Mouse (Mus musculus) regulatory T cell (primary cell): ENCODE data around the gene Slc2a4.

Source experiments
- in situ Hi-C: fragments of 300-600 bp; cut with MboI, MseI; formaldehyde crosslinking; loops from one replicate; pipeline ENCODE4 v1.15.1; 2025; ENCODE audit warnings: high pct_unique_total_duplicates

Slc2a4 gene

GRCm38 (mm10) chr11:69948066-69948762 is at the start of gene Slc2a4:
Slc2a4 (minus strand) TSS chr11:69948188.
- in situ Hi-C loops: no loop called here

GRCm38 (mm10) chr11:69997070-69997509 is 49.1 kb upstream of the Slc2a4 start:
- in situ Hi-C loops: loop anchor here (10.0 kb wide), 1 partner anchor 902 kb away; the partner anchor contains the start of gene Per1

DNA sequence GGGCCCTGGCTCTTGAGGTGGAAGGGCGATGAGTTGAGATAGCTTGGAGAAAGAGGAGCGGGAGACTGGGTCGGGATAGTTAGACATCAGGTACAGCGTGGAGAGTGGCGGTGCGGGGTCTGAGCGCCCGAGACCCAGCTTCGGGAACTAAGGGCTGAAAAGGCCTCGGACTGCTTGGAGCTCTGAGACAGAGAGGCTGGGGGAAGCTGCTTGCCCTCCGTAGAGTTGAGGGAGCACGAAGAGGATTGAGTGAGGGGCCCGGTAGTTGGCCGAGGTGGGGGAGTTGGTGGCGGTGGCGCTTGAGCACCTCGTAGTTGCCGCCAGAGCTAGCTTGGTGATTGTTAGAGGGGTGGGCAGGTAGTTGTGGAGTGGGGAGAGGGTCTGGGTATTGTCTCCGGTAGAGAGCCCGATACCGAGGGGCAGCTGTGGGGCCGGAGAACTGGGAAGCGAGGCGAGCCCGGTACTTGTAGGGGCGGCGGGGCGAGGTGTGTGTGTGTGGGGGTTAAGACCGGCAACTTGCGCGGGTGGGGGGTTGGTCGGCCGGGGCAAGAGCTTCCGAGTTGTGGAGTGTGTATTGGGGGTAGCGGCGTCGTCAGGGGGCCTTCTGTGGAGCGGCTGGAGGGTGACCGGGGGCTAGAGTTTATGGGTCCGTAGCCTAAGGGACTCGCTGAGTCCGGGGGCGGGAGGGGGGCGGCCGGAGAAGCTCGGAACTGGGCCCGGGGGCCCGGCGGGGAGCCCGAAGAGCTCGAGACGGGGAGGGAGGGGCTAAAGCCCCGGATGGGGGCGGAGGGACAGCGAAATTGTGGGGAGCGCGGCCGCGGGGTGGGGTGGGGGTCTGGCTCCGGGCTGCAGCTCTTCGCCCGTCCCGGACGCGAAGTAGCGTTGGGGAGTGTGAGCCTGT is 48.4 kb upstream of the Slc2a4 start:
- in situ Hi-C loops: loop anchor here (10.0 kb wide), 1 partner anchor 902 kb away; the partner anchor contains the start of gene Per1

DNA sequence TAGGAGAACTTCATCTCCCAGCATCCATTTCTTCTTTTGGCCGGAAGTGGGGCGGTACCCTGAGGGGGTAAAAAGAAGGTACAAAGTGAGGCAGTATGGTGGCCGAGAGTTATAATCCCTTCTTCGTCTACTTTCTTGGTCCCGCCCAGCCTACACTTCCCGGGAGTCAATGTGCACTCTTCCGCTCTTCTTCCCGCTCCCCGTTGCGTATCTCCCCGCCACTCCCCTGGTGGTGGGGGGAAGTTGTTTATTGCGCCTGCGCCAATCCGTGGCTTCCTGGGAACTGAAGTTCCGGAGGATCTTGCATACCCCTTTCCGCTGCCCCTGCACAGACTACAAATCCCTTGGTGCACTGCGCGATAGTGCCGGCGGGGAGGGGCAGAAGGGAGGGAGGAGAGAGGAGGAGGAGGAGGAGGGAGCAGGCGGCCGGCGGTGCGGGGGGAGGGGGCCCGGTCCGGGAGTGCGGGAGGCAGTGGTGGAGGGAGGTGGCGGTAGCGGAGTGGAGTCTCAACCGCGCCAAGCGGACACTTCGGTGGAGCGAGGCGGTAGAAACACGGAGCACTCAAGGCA is 47.5 kb upstream of the Slc2a4 start, which contains the start of gene Phf23:
Gene Phf23, plus strand, starts transcription at position 387 of the 570 bp plus-strand sequence.
- in situ Hi-C loops: loop anchor here (10.0 kb wide), 1 partner anchor 901 kb away; the partner anchor contains the start of gene Per1

DNA sequence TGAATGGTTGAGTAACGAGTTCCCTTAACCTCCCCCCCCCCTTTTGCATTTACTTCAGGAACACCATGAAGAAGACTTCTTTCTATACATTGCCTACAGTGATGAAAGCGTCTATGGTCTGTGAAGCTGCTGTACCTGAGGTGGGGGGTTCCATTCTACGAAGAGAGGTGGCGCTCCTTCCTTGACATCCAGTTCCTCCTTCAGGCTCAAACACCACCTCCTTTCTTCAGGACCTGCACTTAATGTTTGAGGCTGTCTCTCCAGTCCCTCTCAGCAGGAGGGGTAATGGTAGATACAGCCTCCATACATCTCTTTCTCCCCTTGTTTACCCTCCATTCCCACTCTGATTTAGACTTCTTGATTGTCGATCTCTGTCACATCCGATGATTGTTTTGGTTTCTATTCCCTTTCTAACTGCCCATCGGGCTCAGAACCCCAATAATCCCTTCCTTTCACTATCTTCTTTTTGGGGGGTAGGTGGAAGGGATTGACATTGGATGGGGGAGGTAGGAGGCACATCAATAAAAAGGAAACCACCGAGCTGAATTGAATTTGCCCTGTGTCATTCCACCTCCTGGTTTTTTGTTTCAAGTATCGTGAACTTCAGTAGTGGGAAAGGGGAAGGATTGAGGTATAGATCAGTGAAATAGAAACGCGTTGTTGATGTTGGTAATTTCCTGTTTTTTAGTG is 46.6 kb upstream of the Slc2a4 start:
- in situ Hi-C loops: loop anchor here (10.0 kb wide), 1 partner anchor 900 kb away; the partner anchor contains the start of gene Per1

DNA sequence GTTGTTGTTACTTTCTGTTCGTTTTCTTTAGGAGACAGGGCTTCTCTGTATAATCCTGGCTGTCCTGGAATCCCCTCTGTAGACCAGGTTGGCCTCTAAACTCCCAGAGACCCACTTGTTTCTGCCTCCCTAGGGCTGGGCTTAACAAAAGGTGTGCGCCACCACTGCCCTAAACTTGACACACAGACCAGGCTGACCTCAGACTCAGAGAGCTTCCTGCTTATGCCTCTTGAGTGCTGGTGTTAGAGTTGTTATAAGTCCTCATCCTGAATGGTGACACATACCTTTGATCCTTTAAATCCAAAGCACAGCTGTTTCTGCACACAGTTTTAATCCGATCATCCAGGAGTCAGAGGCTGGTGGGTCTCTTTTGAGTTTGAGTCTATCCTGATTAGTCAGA is 44.9 kb upstream of the Slc2a4 start:
- in situ Hi-C loops: loop anchor here (10.0 kb wide), 1 partner anchor 898 kb away; the partner anchor contains the start of gene Per1

DNA sequence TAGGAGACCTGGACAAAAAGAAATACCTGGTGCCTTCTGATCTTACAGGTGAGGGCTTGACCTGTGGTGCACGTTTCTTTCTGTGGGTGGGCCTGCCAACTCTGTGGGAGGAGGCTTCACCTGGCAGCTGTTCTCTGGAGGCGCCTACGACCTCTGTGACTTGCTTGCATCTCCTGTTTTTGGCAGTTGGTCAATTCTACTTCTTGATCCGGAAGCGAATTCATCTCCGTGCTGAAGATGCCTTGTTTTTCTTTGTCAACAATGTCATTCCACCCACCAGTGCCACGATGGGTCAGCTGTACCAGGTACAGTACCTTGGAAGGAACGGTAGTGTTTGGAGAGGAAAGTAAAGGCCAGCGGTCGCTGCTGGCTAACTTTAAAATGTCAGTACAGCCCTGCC is 44.4 kb upstream of the Slc2a4 start:
- in situ Hi-C loops: loop anchor here (10.0 kb wide), 1 partner anchor 898 kb away; the partner anchor contains the start of gene Per1

GRCm38 (mm10) chr11:69991711-69992110 is 43.7 kb upstream of the Slc2a4 start:
- in situ Hi-C loops: loop anchor here (10.0 kb wide), 1 partner anchor 897 kb away; the partner anchor contains the start of gene Per1

DNA sequence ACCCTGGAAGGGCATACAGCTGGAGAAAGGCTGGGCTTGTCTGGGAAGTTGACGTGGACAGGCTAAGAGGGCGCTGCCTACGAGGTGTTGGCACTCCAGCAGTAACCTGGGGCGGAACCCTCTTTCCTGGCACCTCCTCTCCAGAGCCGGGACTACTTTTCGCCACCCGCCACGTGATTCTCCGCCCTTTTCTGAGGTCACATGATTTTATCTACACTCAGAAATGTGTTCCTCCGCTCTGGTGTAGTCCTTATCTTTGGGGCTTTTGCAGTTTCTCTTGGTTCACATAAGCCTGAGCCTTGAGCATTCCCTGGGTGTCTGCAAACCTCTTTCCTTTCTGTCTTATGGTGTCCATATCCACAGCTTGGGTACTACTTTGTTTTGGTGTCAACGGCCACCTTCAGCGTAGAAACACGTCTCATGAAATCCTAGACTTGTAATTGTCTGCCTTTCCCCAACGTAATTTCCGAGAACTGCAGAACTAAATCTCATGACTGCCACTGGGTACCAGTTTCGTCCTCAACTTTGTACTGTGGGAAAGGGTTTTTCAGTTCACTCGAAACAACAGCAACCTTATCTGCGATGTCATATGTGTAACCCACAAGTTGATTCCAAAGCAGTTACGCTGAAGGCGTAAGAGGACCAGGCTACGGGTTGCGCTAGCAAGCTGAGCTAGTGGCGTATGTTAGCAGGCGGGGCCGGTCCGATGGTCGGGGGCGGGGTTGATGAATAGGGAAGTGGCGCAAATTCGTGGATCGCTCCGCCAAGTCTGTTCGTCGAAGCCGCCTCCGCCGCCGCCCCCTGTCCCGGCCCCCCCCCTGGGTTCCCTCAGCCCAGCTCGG is 43.1 kb upstream of the Slc2a4 start, which contains the start of gene Gabarap:
Gene Gabarap, plus strand, starts transcription at position 294 of the 842 bp plus-strand sequence.
- in situ Hi-C loops: loop anchor here (10.0 kb wide), 1 partner anchor 896 kb away; the partner anchor contains the start of gene Per1

GRCm38 (mm10) chr11:69989949-69990348 is 42.0 kb upstream of the Slc2a4 start:
- in situ Hi-C loops: loop anchor here (10.0 kb wide), 1 partner anchor 895 kb away; the partner anchor contains the start of gene Per1

GRCm38 (mm10) chr11:69984431-69984830 is 36.4 kb upstream of the Slc2a4 start:
- in situ Hi-C loops: no loop called here

DNA sequence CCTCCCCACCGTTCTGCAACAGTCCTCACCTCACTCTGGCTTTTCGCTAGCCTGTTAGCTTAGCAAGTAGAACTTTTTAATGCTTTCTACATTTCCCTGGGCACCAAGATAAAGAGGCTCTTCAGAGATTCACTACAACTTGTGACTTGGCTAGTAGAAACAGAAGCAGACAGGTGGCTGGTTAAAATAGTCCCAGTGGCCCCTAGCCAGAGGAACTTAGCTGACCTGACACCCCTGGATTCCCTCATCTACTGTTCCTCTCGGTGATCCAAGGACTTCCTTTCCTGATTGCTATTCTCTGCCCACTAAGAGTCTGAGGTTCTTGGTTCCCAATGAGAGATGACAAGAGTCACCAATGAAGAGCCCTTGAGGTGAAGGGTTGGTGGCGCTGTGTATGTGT is 35.4 kb upstream of the Slc2a4 start:
- in situ Hi-C loops: no loop called here

GRCm38 (mm10) chr11:69982877-69983276 is 34.9 kb upstream of the Slc2a4 start:
- in situ Hi-C loops: no loop called here

GRCm38 (mm10) chr11:69982225-69982624 is 34.2 kb upstream of the Slc2a4 start, which contains the start of gene Elp5:
Elp5 (minus strand) TSS chr11:69982517.
- in situ Hi-C loops: no loop called here

- in situ Hi-C loops: no loop called here
Observed at GRCm38 (mm10) chr11:69981141-69981762, 33.3 kb upstream of the Slc2a4 start, which contains the start of gene Ctdnep1. Ctdnep1 (plus strand) TSS chr11:69981156.

DNA sequence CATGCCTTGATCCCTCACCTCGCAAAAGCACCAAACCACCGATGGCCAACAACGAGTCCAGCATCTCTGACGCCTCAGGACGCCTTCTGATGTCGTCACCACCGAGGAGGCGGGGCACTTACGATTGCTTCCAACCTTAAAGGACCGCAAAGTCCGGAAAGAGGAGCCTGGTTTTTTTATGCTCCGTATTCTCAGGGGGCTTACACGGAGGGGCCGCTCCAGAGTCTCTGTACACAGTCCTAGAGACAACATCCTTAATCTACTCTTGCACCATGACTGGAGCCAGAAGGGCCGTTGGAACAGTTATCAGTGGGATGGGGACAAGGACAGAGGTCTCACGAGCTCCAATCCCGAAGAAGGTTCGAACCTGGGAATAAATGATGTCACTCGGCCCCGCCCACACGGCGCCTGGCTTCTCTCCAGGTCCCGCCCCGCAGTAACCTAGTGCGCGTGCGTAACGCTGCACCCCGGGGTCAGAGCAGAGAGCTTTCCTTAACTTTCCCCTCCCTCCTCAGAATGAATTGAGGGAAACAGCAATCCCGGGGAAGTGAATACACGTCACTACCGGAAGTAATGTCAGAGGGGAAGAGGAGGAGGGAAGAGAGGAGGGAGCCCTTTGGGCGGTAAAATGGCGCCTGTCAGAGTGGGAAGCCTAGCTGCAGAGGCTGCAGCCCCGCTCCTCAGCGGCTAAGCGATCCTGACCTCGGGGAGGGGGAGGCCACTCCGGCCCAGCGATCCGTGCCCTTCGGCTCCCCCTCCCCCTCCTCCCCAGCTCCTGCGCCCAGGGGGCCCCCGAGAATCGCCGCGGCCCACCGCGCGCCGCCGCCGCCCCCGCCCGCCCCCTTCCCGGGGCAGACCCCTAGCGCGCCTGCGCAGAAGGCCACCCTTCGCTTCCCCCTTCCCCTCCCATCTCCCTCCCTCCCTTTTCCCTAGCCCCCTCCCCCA is 32.5 kb upstream of the Slc2a4 start:
- in situ Hi-C loops: no loop called here

DNA sequence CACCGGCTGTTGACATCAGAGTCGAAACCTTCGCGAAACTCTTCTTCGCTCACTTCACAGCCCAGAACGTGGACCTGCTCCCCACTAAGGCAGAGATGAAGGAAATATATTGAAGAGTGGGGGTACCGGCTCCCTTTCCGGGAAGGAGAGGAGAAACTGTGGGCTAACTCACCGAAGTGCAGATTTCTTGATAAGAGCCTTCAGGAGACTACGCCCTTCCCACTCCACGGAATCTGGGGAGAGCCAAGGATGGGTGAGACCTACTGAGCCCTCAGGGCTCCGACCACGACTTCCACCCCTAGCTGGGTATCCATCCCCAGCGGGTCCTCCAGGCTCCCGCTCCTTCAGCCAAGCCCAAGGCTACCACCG is 31.8 kb upstream of the Slc2a4 start:
- in situ Hi-C loops: no loop called here

GRCm38 (mm10) chr11:69976271-69976670 is 28.3 kb upstream of the Slc2a4 start:
- in situ Hi-C loops: no loop called here
